Mouse (Mus musculus) heart, adult 2 months (tissue): ENCODE data around the gene Prss16. TPM values are rescaled to one million over a fixed set of nuclear protein-coding genes. Genes with fewer than 3 reads are reported as not detected.
A peak's percentile ranks its signal among the peaks of the same experiment; 100 is the strongest.
"Not testable (repeated sequence)": the region's sequence is repeated elsewhere in the genome, so short reads cannot be mapped to it uniquely, and the experiment has no call there.

ENCODE experiments used
- DNase-seq, 2 experiments: peaks; one replicate each; pipeline ENCODE4 v3.0.0; 2021
- H3K27ac ChIP-seq: fragments of 200-600 bp; 2 replicates; pipeline ENCODE4 v1.8.1; 2022
- H3K27me3 ChIP-seq: fragments of 200-500 bp; 2 replicates; pipeline ENCODE4 v1.6.1; 2012; ENCODE audit warnings: mild to moderate bottlenecking, low read length, inconsistent platforms, mixed read lengths; ENCODE audit not compliant: control insufficient read depth, insufficient read depth
- H3K36me3 ChIP-seq: fragments of 200-500 bp; 2 replicates; pipeline ENCODE4 v1.6.1; 2012; ENCODE audit warnings: low read length, inconsistent platforms; ENCODE audit not compliant: control insufficient read depth, insufficient read depth
- H3K4me1 ChIP-seq: fragments of 200-500 bp; 2 replicates; pipeline ENCODE4 v1.6.1; 2011; ENCODE audit warnings: low read length; ENCODE audit not compliant: control insufficient read depth, insufficient read depth
- H3K4me3 ChIP-seq: fragments of 200-600 bp; 2 replicates; pipeline ENCODE4 v1.8.1; 2022
- H3K79me2 ChIP-seq: fragments of 200-500 bp; replicated peaks from 2 replicates; pipeline ENCODE4 v1.6.1; 2012; ENCODE audit warnings: mild to moderate bottlenecking, inconsistent platforms, low read length, moderate library complexity, mixed read lengths; ENCODE audit not compliant: control insufficient read depth, insufficient read depth
- H3K9ac ChIP-seq: fragments of 200-500 bp; 2 replicates; pipeline ENCODE4 v1.6.1; 2012; ENCODE audit warnings: low read depth, mild to moderate bottlenecking, control low read depth, inconsistent platforms, low read length, mixed read lengths
- CTCF ChIP-seq: fragments of 200-600 bp; IDR thresholded peaks from 2 replicates; pipeline ENCODE4 v1.8.1; 2022; ENCODE audit warnings: antibody characterized with exemption, mild to moderate bottlenecking, moderate library complexity
- EP300 ChIP-seq: fragments of 200-500 bp; IDR thresholded peaks from 2 replicates; pipeline ENCODE4 v1.6.1; 2011; ENCODE audit warnings: low read depth, low read length, control low read depth; ENCODE audit not compliant: insufficient read depth
- POLR2A ChIP-seq: fragments of 200-500 bp; IDR thresholded peaks from 2 replicates; pipeline ENCODE4 v1.6.1; 2011; ENCODE audit warnings: mild to moderate bottlenecking, low read depth, low read length, control low read depth; ENCODE audit not compliant: insufficient read depth
- WGBS: fragments of 180-500 bp; shearing (Covaris S2); methylation state at CpG from one replicate; pipeline ENCODE4 v1.1.7; 2018; 5-methylcytosine and 5-hydroxymethylcytosine counted together
- intact Hi-C: fragments of 180-260 bp; cut with DNase I; formaldehyde crosslinking; loops from one replicate; pipeline ENCODE4 v1.15.1; 2025
- polyA plus RNA-seq: library from polyadenylated mRNA; depleted of rRNA; stranded (reverse); fragments of >200 nt; gene quantifications from 2 replicates; pipeline ENCODE4 v1.2.3, GENCODE M21; 2012
- total RNA-seq, 2 experiments: library from RNA; stranded (reverse); gene quantifications; 2 replicates each; pipeline ENCODE4 v1.2.3; 2021

Gene Prss16
- total and polyA plus RNA-seq, 3 experiments = not detected

GRCm38 (mm10) chr13:22037415-22037814 lies 27.9 kb upstream of the Prss16 start:
- 81% methylated on average over 2 of the region's 2 CpGs for WGBS
- intact Hi-C loops = loop anchor here (5.0 to 10.0 kb wide), 2 partner anchors 213 to 1660 kb away; partner anchors contain the start of genes Hist1h1t and Hist1h4c
- no peak overlapping the region for H3K4me3 ChIP-seq
- H3K9ac ChIP-seq = no peak overlapping the region
- TF ChIP-seq POLR2A = no peak
- no peak for TF ChIP-seq CTCF
- no peak for TF ChIP-seq EP300
- no peaks in the 10 kb centered on the region; the same call in 1 of the 2 replicates for H3K4me1 ChIP-seq
- H3K36me3 ChIP-seq = no peaks in the 10 kb centered on the region
- no peaks in the 10 kb centered on the region for H3K79me2 ChIP-seq
- DNase-seq = no peak
- H3K27me3 ChIP-seq = no peaks in the 10 kb centered on the region
- H3K27ac ChIP-seq = no peak overlapping the region

GRCm38 (mm10) chr13:22036986-22037385 lies 27.4 kb upstream of the Prss16 start:
- no peak overlapping the region for H3K4me3 ChIP-seq
- no peak for TF ChIP-seq POLR2A
- no peak for TF ChIP-seq EP300
- TF ChIP-seq CTCF = no peak
- H3K27ac ChIP-seq = no peak overlapping the region

GRCm38 (mm10) chr13:22036149-22036956 lies 26.8 kb upstream of the Prss16 start:
- WGBS = 11% methylated on average over 20 of the region's 23 CpGs
- intact Hi-C loops = loop anchor here (5.0 to 10.0 kb wide), 2 partner anchors 212 to 1661 kb away; partner anchors contain the start of genes Hist1h1t and Hist1h4c
- Histone ChIP-seq H3K79me2 (no peaks in the 10 kb centered on the region), H3K4me3 (peak overlapping the region; percentile 39; the same call in 1 of the 2 replicates), H3K27ac (no peak overlapping the region), H3K4me1 (no peaks in the 10 kb centered on the region; the same call in 1 of the 2 replicates), H3K36me3 (no peaks in the 10 kb centered on the region), H3K9ac (no peak overlapping the region), H3K27me3 (no peaks in the 10 kb centered on the region)
- no peak for DNase-seq
- TF ChIP-seq CTCF = no peak
- TF ChIP-seq EP300 = no peak
- TF ChIP-seq POLR2A = no peak; the same call in 1 of the 2 replicates

More at GRCm38 (mm10) chr13:22036986-22037385, 27.4 kb upstream of the Prss16 start:
- Histone ChIP-seq H3K36me3 (no peaks in the 10 kb centered on the region), H3K9ac (no peak overlapping the region), H3K4me1 (no peaks in the 10 kb centered on the region; the same call in 1 of the 2 replicates), H3K27me3 (no peaks in the 10 kb centered on the region), H3K79me2 (no peaks in the 10 kb centered on the region)
- intact Hi-C loops = loop anchor here (5.0 to 10.0 kb wide), 2 partner anchors 212 to 1660 kb away; partner anchors contain the start of genes Hist1h1t and Hist1h4c
- no peak for DNase-seq
- WGBS = 81% methylated on average over 3 of the region's 3 CpGs

GRCm38 (mm10) chr13:22035267-22036148 lies 26.0 kb upstream of the Prss16 start, which contains the start of the genes Hist1h2ah and Hist1h2bk:
Gene Hist1h2ah (minus strand): TSS chr13:22035568.
Gene Hist1h2bk (plus strand): TSS chr13:22035870.
- not testable (repeated sequence) for H3K79me2 ChIP-seq, H3K27me3 ChIP-seq, H3K36me3 ChIP-seq, H3K27ac ChIP-seq, H3K4me1 ChIP-seq
- peak; percentile 77 to 83 for DNase-seq
- under 1% methylated on average over 30 of the region's 69 CpGs for WGBS
- Histone ChIP-seq H3K4me3 (peak within 1 kb of the TSS; percentile 51), H3K9ac (peak within 1 kb of the TSS; percentile 58; the same call in 1 of the 2 replicates)
- peak; percentile 70 for TF ChIP-seq POLR2A
- intact Hi-C loops = loop anchor here (5.0 to 10.0 kb wide), 2 partner anchors 211 to 1662 kb away; partner anchors contain the start of genes Hist1h1t and Hist1h4c

- Histone ChIP-seq H3K36me3 (no peaks in the 10 kb centered on the region), H3K4me1 (no peaks in the 10 kb centered on the region), H3K79me2 (no peaks in the 10 kb centered on the region), H3K4me3 (peak overlapping the region; percentile 32; the same call in 1 of the 2 replicates), H3K9ac (no peak overlapping the region), H3K27me3 (no peaks in the 10 kb centered on the region), H3K27ac (no peak overlapping the region)
- intact Hi-C loops = loop anchor here (5.0 to 10.0 kb wide), 2 partner anchors 210 to 1663 kb away; partner anchors contain the start of genes Hist1h1t and Hist1h4c
- DNase-seq = no peak
- WGBS = 3% methylated on average over 14 of the region's 14 CpGs
- TF ChIP-seq POLR2A = no peak
- TF ChIP-seq CTCF = no peak
- no peak for TF ChIP-seq EP300
Measured at GRCm38 (mm10) chr13:22034443-22035266, 25.1 kb upstream of the Prss16 start.
